Mouse (Mus musculus): ENCODE measurements around the gene Neu1.

Gene Neu1

DNA sequence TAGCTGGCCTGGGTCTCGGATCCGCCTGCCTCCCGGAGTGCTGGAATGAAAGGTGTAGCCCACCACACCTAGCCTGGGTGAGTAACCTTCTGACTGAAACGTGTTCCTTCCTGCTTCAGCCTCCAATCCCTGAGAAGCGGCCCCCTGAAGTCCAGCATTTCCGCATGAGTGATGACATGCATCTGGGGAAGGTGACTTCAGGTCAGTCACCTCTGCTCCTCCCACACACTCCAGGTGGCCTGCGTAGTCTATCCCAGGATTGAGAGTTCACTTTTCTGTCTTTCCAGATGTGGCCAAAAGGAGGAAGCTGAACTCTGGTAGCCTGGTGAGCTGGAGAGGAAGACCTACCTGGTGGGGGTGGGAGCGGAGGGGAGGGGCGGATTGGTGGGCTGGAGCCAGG lies 28.2 kb upstream of the Neu1 start:
- no peak for DNase-seq

- no peak for DNase-seq
Observed at GRCm38 (mm10) chr17:34910982-34911381, 20.1 kb upstream of the Neu1 start.

DNA sequence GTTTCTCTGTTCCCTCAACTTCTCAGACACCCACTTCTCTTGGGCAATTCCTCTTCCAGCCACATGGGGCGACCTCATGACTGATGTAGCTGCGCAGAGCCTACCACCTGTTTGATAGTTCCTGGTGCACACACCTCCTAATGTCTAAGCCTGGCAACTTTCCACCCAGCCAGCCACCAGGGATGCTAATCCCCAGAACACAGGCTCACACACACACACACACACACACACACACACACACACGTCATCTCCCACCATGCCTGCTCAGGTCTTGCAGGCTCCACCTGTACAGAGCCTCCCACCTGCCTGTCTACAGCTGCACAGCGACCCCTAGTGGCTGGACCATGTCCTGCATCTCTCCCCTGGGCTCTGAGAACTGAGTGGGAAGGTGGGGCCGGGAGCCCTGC lies 19.1 kb upstream of the Neu1 start:
- peak; percentile 72 for DNase-seq

DNA sequence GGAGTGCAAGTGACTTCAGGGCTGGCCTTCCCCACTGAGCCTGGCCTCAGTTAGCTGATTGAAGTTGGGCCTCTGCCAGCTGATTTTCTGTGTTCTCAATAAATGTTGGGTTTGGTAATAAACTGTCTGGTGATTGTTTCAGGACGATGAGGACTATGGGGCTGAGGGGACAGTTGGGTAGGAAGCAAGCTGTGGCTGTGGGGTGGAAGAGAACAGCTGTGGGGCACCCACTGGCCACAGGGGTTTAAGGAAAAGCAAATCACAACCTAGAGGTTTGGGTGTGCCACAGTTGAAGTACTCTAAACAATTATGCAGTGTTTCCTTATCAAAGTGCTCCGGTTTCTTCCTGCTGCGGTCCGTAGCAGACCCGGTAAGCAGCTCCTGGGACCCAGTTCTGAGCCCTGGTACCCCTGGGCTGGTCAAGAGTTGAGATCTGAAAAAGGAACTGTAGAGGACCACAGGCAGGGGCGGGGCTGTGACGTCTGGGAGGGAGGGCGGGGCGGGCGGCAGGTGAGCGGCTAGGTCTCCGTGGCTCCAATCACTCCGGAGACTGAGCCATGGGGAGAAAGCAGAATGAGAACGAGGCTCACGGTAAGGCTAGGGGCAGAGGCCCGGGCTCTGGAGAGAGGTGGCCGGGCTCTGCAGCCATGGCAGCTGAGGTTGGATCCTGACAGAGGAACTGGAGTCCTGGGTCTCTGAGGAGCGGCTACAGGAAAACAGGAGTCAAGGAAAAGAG lies 17.0 kb upstream of the Neu1 start, which contains the start of gene Slc44a4:
TSS of gene Slc44a4 (plus strand) at position 537 of the 736 bp plus-strand sequence.
- DNase-seq, result no peak

GRCm38 (mm10) chr17:34915410-34915831 lies 15.6 kb upstream of the Neu1 start:
- no peak for DNase-seq

- no peak for DNase-seq
Observed at GRCm38 (mm10) chr17:34916316-34916715, 14.7 kb upstream of the Neu1 start.

DNA sequence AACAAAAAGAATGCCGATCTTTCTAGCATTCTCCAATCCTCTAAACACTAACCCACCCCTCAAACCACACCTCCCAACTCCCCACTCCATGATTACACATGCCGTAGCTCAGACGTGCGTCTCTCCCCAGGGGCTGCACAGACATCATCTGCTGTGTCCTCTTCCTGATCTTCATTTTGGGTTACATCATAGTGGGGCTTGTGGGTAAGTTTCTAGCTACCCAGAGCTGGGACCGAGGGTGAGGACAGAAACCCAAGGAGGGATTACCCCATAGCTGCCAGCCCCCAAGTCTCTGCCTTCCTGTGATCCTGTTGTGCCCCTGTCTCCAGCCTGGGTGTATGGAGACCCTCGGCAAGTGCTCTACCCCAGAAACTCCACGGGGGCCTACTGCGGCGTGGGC lies 13.9 kb upstream of the Neu1 start:
- no peak for DNase-seq

- DNase-seq, result no peak
Observed at GRCm38 (mm10) chr17:34922939-34923338, 8.1 kb upstream of the Neu1 start.

- no peak for DNase-seq
Observed at GRCm38 (mm10) chr17:34924258-34924657, 6.8 kb upstream of the Neu1 start.

GRCm38 (mm10) chr17:34927306-34928019 lies 3.6 kb upstream of the Neu1 start:
- no peak for DNase-seq

GRCm38 (mm10) chr17:34928841-34929240 lies 2.2 kb upstream of the Neu1 start:
- DNase-seq, result no peak

GRCm38 (mm10) chr17:34931735-34932098 lies 664 bp downstream of the Neu1 start:
- DNase-seq, result peak; percentile 50

- DNase-seq, result no peak
Observed at GRCm38 (mm10) chr17:34932287-34932686, 1.2 kb downstream of the Neu1 start.

DNA sequence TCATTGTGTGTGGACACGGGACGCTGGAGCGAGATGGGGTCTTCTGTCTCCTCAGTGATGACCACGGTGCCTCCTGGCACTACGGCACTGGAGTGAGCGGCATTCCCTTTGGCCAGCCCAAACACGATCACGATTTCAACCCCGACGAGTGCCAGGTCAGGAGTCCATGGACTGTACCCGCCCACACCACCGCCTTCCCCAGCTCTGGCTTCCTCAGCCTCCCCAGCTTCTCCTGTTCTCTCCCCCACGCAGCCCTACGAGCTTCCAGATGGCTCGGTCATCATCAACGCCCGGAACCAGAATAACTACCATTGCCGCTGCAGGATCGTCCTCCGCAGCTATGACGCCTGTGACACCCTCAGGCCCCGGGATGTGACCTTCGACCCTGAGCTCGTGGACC lies 3.0 kb downstream of the Neu1 start:
- no peak for DNase-seq

- no peak for DNase-seq
Observed at GRCm38 (mm10) chr17:34934830-34935229, 3.8 kb downstream of the Neu1 start.

GRCm38 (mm10) chr17:34937960-34938505 lies 7.0 kb downstream of the Neu1 start:
- DNase-seq, result no peak

GRCm38 (mm10) chr17:34941344-34942041 lies 10.4 kb downstream of the Neu1 start:
- DNase-seq, result no peak

- no peak for DNase-seq
Observed at GRCm38 (mm10) chr17:34943128-34943815, 12.2 kb downstream of the Neu1 start.

GRCm38 (mm10) chr17:34944362-34944761 lies 13.3 kb downstream of the Neu1 start:
- no peak for DNase-seq

DNA sequence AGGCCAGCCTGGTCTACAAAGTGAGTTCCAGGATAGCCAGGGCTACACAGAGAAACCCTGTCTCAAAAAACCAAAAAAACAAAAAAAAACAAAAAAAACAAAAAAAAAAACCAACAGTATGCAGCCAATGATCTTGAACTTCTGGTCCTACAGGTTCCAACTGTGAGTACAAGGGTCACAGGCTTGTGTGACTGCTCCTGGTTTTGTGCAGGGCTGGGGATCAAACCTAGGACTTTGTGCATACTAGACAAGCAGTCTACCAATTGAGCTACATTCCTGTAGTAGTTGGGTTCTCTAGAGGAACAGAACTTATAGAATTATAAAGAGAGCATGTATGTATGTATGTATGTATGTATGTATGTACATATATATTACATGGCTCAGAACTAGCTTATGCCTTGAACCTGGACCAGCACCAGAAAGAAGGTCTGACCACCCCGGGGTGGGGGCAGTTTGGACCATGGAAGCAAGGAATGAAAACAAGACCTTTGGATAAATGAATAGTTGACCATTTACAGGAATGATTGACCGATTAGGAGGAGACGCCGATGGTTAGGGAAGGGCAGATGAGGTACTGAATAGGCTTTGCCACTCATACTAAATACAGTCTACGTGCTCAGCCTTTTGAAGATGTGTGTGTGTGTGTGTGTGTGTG lies 15.6 kb downstream of the Neu1 start:
- DNase-seq, result no peak

DNA sequence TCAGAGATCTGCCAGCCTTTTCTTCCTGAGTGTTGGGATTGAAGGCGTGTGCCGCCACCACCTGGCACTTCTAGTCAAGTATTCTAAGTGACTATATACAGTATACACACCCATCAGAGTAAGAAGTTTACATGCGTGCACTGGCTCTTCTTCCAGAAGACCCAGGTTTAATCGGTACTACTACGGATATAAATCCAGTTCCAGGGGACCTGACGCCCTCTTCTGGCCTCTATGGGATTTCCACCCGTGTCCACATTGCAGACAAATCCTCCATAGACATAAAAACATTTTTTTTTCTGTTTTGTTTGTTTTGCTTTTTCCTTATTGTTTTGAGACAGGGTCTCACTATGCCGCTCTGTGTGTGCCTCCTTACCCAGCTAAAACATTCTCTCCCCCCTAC lies 16.6 kb downstream of the Neu1 start:
- DNase-seq, result no peak
